Mouse (Mus musculus) heart, embryonic 12.5 days (tissue): ENCODE measurements around the gene Clhc1. TPM values are rescaled to one million over a fixed set of nuclear protein-coding genes. Genes with fewer than 3 reads are reported as not detected.

Experiments
- ATAC-seq: fragments of 200-750 bp; cut with Nextera tagmentation; 2 replicates; pipeline ENCODE4 v1.8.0; 2017; ENCODE audit warnings: moderate TSS enrichment, moderate library complexity; ENCODE audit not compliant: insufficient number of reproducible peaks, low FRiP score
- H3K27ac ChIP-seq: fragments of 300-500 bp; sonication (generic); 2 replicates; pipeline ENCODE4 v1.5.1; 2016; ENCODE audit warnings: mild to moderate bottlenecking, moderate library complexity; ENCODE audit not compliant: poor library complexity, severe bottlenecking
- H3K27me3 ChIP-seq: fragments of 300-500 bp; sonication (generic); replicated peaks from 2 replicates; pipeline ENCODE4 v1.6.1; 2016; ENCODE audit warnings: mild to moderate bottlenecking, moderate library complexity
- H3K36me3 ChIP-seq: fragments of 300-500 bp; sonication (generic); 2 replicates; pipeline ENCODE4 v1.6.1; 2016; ENCODE audit warnings: mild to moderate bottlenecking, moderate library complexity
- H3K4me1 ChIP-seq: fragments of 300-500 bp; sonication (generic); replicated peaks from 2 replicates; pipeline ENCODE4 v1.6.1; 2016; ENCODE audit warnings: mild to moderate bottlenecking
- H3K4me2 ChIP-seq: fragments of 300-500 bp; sonication (generic); 2 replicates; pipeline ENCODE4 v1.6.1; 2016; ENCODE audit warnings: mild to moderate bottlenecking, moderate library complexity
- H3K4me3 ChIP-seq: fragments of 300-500 bp; sonication (generic); 2 replicates; pipeline ENCODE4 v1.5.1; 2016; ENCODE audit warnings: mild to moderate bottlenecking
- H3K9ac ChIP-seq: fragments of 300-500 bp; sonication (generic); 2 replicates; pipeline ENCODE4 v1.6.1; 2016; ENCODE audit warnings: mild to moderate bottlenecking, moderate library complexity
- H3K9me3 ChIP-seq: fragments of 300-500 bp; sonication (generic); replicated peaks from 2 replicates; pipeline ENCODE4 v1.6.1; 2016; ENCODE audit warnings: mild to moderate bottlenecking, moderate library complexity
- WGBS: fragments of 180-500 bp; shearing (Covaris S2); methylation state at CpG from one replicate; pipeline ENCODE4 v1.1.7; 2016; 5-methylcytosine and 5-hydroxymethylcytosine counted together
- polyA plus RNA-seq: library from polyadenylated mRNA; unstranded; fragments of >200 nt; fragmentation: Nextera tagmentation; extraction: Ambion mirVana; gene quantifications from 2 replicates; pipeline ENCODE4 v1.2.1, GENCODE M21; 2016

Clhc1 gene
- polyA plus RNA-seq, 1 experiment from 2014 or later: 0.10 TPM

GRCm38 (mm10) chr11:29572656-29573055 is 24.9 kb downstream of the Clhc1 start:
- WGBS: 68% methylated on average over 2 of the region's 2 CpGs
- H3K9ac ChIP-seq: no peak overlapping the region

GRCm38 (mm10) chr11:29579610-29580009 is 31.9 kb downstream of the Clhc1 start:
- Histone ChIP-seq H3K9ac (no peak overlapping the region), H3K27me3 (no peaks in the 10 kb centered on the region), H3K4me2 (no peak overlapping the region), H3K4me3 (no peak overlapping the region), H3K36me3 (0 out of 2 replicates have a peak, but pooled peaks cover 3% of the 10 kb centered on the region), H3K27ac (no peak overlapping the region), H3K4me1 (no peaks in the 10 kb centered on the region), H3K9me3 (peaks cover 7% of the 10 kb centered on the region)
- no peak for ATAC-seq

More at GRCm38 (mm10) chr11:29572656-29573055, 24.9 kb downstream of the Clhc1 start:
- Histone ChIP-seq H3K4me2 (no peak overlapping the region), H3K4me1 (no peaks in the 10 kb centered on the region), H3K9me3 (no peaks in the 10 kb centered on the region), H3K27ac (no peak overlapping the region), H3K4me3 (no peak overlapping the region), H3K27me3 (no peaks in the 10 kb centered on the region), H3K36me3 (no peaks in the 10 kb centered on the region)
- ATAC-seq: no peak

- no peak for ATAC-seq
Observed at GRCm38 (mm10) chr11:29595217-29595616, 47.5 kb downstream of the Clhc1 start.

GRCm38 (mm10) chr11:29597159-29597558 is 49.4 kb downstream of the Clhc1 start:
- H3K36me3 ChIP-seq: no peaks in the 10 kb centered on the region
- H3K9ac ChIP-seq: no peak overlapping the region
- no peak overlapping the region for H3K4me2 ChIP-seq
- no peak for ATAC-seq
- H3K9me3 ChIP-seq: peaks cover 3% of the 10 kb centered on the region
- H3K27me3 ChIP-seq: no peaks in the 10 kb centered on the region
- no peak overlapping the region for H3K27ac ChIP-seq
- H3K4me3 ChIP-seq: no peak overlapping the region
- no peaks in the 10 kb centered on the region for H3K4me1 ChIP-seq

More at GRCm38 (mm10) chr11:29595217-29595616, 47.5 kb downstream of the Clhc1 start:
- no peaks in the 10 kb centered on the region for H3K36me3 ChIP-seq
- H3K27me3 ChIP-seq: no peaks in the 10 kb centered on the region
- no peak overlapping the region for H3K9ac ChIP-seq
- H3K4me2 ChIP-seq: no peak overlapping the region
- H3K4me1 ChIP-seq: no peaks in the 10 kb centered on the region
- H3K27ac ChIP-seq: no peak overlapping the region
- no peak overlapping the region for H3K4me3 ChIP-seq
- H3K9me3 ChIP-seq: peaks cover 3% of the 10 kb centered on the region

- Histone ChIP-seq H3K9me3 (peaks cover 3% of the 10 kb centered on the region), H3K27me3 (no peaks in the 10 kb centered on the region), H3K4me2 (no peak overlapping the region), H3K4me3 (no peak overlapping the region), H3K4me1 (no peaks in the 10 kb centered on the region), H3K36me3 (no peaks in the 10 kb centered on the region), H3K27ac (no peak overlapping the region), H3K9ac (no peak overlapping the region)
- no peak for ATAC-seq
Observed at GRCm38 (mm10) chr11:29599000-29599399, 51.2 kb downstream of the Clhc1 start.

GRCm38 (mm10) chr11:29603581-29603980 is 55.8 kb downstream of the Clhc1 start:
- Histone ChIP-seq H3K9ac (no peak overlapping the region), H3K4me2 (no peak overlapping the region), H3K36me3 (no peaks in the 10 kb centered on the region), H3K4me3 (no peak overlapping the region), H3K27me3 (no peaks in the 10 kb centered on the region), H3K4me1 (no peaks in the 10 kb centered on the region), H3K27ac (no peak overlapping the region), H3K9me3 (no peaks in the 10 kb centered on the region)
- ATAC-seq: no peak
- WGBS: 52% methylated on average over 2 of the region's 2 CpGs

GRCm38 (mm10) chr11:29607465-29607990 is 59.8 kb downstream of the Clhc1 start:
- Histone ChIP-seq H3K27me3 (no peaks in the 10 kb centered on the region), H3K4me1 (0 out of 2 replicates have a peak, but pooled peaks cover 8% of the 10 kb centered on the region), H3K27ac (no peak overlapping the region), H3K9me3 (no peaks in the 10 kb centered on the region), H3K36me3 (no peaks in the 10 kb centered on the region), H3K4me2 (no peak overlapping the region), H3K9ac (no peak overlapping the region), H3K4me3 (no peak overlapping the region)
- no peak for ATAC-seq
- WGBS: 82% methylated on average over 2 of the region's 2 CpGs

GRCm38 (mm10) chr11:29609756-29610468 is 62.2 kb downstream of the Clhc1 start:
- Histone ChIP-seq H3K9ac (no peak overlapping the region), H3K9me3 (no peaks in the 10 kb centered on the region), H3K4me1 (0 out of 2 replicates have a peak, but pooled peaks cover 8% of the 10 kb centered on the region), H3K27me3 (no peaks in the 10 kb centered on the region), H3K4me2 (no peak overlapping the region), H3K36me3 (no peaks in the 10 kb centered on the region), H3K4me3 (no peak overlapping the region), H3K27ac (no peak overlapping the region)
- no peak for ATAC-seq
- 57% methylated on average over 5 of the region's 5 CpGs for WGBS

- Histone ChIP-seq H3K9me3 (no peaks in the 10 kb centered on the region), H3K36me3 (no peaks in the 10 kb centered on the region), H3K27me3 (no peaks in the 10 kb centered on the region), H3K9ac (no peak overlapping the region), H3K4me3 (no peak overlapping the region), H3K4me2 (no peak overlapping the region), H3K4me1 (0 out of 2 replicates have a peak, but pooled peaks cover 8% of the 10 kb centered on the region), H3K27ac (no peak overlapping the region)
- no peak for ATAC-seq
Observed at GRCm38 (mm10) chr11:29612007-29612406, 64.3 kb downstream of the Clhc1 start.

- Histone ChIP-seq H3K4me2 (no peak overlapping the region), H3K4me1 (0 out of 2 replicates have a peak, but pooled peaks cover 8% of the 10 kb centered on the region), H3K9ac (no peak overlapping the region), H3K27ac (no peak overlapping the region), H3K9me3 (no peaks in the 10 kb centered on the region), H3K27me3 (no peaks in the 10 kb centered on the region), H3K36me3 (no peaks in the 10 kb centered on the region), H3K4me3 (no peak overlapping the region)
- ATAC-seq: no peak
- WGBS: 84% methylated on average over 4 of the region's 4 CpGs
Observed at GRCm38 (mm10) chr11:29613185-29613735, 65.5 kb downstream of the Clhc1 start.

- Histone ChIP-seq H3K4me3 (no peak overlapping the region), H3K9ac (no peak overlapping the region), H3K36me3 (no peaks in the 10 kb centered on the region), H3K9me3 (no peaks in the 10 kb centered on the region), H3K27me3 (no peaks in the 10 kb centered on the region), H3K27ac (no peak overlapping the region), H3K4me1 (0 out of 2 replicates have a peak, but pooled peaks cover 8% of the 10 kb centered on the region), H3K4me2 (no peak overlapping the region)
- no peak for ATAC-seq
- 76% methylated on average over 6 of the region's 6 CpGs for WGBS
Observed at GRCm38 (mm10) chr11:29614217-29614924, 66.6 kb downstream of the Clhc1 start.
